Mouse (Mus musculus) thymus, postnatal 4 days (tissue): ENCODE results near the gene Fam129b.
A peak's percentile ranks its signal among the peaks of the same experiment; 100 is the strongest.

Source experiments
- DNase-seq: peaks from one replicate; pipeline ENCODE4 v3.0.0; 2021

The Fam129b gene

GRCm38 (mm10) chr2:32966184-32966688, 90.3 kb downstream of the Fam129b start:
- DNase-seq, result no peak

- DNase-seq, result peak; percentile 86
These were observed 91.0 kb downstream of the Fam129b start for GRCm38 (mm10) chr2:32966689-32967631.

GRCm38 (mm10) chr2:32968024-32968614, 92.2 kb downstream of the Fam129b start:
- no peak for DNase-seq

GRCm38 (mm10) chr2:32969326-32969725, 93.4 kb downstream of the Fam129b start:
- DNase-seq, result no peak

GRCm38 (mm10) chr2:32971235-32971634, 95.3 kb downstream of the Fam129b start:
- no peak for DNase-seq

GRCm38 (mm10) chr2:32974216-32974615, 98.3 kb downstream of the Fam129b start:
- DNase-seq, result no peak
